Mouse (Mus musculus): ENCODE results near the gene Galntl6. TPM values are rescaled to one million over a fixed set of nuclear protein-coding genes. Genes with fewer than 3 reads are reported as not detected.
A peak's percentile ranks its signal among the peaks of the same experiment; 100 is the strongest.
"Not testable (repeated sequence)": the region's sequence is repeated elsewhere in the genome, so short reads cannot be mapped to it uniquely, and the experiment has no call there.

Gene Galntl6
- total RNA-seq, 2 experiments from 2014 or later = 0.29 to 0.45 TPM

DNA sequence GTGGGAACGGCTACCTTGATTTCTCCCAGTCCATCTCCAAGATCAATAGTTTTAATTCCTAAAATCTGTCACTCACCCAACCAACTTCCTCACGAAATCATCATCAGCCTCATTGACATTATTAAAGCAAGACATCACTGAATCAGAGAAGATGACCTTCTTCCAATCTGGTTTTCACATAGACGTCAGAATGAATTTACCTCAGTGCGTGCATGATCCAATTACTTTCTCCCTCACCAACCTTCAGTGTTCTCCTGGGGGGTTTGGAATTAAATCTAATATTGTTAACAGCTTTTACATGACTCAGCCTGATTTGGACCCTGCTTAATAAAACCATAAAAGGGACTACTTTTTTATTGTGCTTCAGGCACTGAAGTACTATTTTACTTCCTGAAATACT is 307.7 kb downstream of the Galntl6 start:
- no peak for DNase-seq

DNA sequence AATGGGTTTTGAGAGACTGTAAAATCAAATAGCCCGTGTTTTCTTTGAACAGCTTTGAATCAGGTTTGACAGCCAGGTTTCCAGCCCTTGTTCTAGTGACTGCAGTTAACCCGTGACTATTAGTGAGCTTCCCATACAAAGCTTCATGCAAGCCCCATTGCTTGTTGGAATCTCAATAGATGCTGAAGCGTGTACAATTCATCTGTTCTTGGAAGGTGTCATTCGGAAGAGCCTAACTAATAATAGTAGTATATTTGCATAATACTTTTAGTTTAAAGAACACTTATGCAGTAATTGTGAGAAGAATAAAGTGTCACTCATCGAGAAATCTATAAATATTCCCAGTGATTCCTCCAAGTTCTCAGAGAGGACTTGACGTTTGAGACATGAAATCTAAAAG is 314.6 kb downstream of the Galntl6 start:
- DNase-seq = no peak

DNA sequence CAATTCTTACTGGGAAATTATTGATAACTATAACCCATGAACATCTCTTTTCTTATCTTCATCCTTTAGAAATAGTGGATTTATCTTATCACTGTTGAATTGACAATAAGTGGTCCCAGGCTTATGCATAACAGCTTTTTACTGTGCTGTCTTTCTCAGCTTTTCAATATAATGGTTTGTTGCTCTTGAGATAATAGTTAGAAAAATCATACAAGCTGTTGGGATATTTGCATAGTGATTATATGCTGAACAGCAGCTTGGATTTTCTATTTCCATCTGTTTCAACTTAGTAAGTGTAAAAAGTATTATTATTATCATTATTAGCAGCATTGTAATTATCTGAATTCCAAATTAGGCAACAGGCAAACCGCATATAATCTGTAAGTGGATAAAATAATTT is 337.1 kb downstream of the Galntl6 start:
- DNase-seq = no peak

DNA sequence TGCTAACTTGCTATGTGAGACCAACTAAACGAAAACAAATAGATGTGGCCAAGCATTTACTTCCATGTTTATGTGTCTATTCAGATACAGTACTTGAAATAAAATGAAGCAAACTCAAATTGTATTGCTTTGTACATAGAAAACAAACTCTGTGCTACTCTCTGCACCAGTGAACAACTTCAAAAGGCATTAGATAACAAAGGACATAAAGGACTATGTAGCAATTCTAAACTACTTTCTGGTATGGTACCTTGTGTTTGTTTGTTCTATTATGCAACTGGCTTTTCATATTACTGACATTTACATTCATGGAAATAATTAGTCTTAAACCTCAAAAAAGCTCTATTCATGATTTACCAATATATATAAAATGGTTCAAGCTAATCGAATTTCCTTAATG is 344.4 kb downstream of the Galntl6 start:
- no peak for DNase-seq

DNA sequence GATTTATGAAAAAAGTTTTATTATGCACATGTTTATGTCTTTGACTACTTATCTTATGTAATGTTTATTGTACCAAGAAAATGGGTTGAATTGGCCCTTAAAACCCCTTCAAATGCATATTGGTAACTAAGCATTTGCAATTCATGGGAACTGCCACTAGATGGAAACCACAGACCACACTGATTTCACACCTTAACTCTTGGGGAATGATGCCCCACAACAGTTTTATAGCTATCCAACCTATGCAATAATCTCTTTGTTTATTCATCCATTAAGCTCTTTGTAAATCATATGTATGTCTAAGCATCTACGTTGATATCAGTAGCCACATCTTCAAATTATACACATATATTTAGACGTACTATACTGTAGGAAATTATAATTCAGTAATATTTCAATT is 346.3 kb downstream of the Galntl6 start:
- no peak for DNase-seq

DNA sequence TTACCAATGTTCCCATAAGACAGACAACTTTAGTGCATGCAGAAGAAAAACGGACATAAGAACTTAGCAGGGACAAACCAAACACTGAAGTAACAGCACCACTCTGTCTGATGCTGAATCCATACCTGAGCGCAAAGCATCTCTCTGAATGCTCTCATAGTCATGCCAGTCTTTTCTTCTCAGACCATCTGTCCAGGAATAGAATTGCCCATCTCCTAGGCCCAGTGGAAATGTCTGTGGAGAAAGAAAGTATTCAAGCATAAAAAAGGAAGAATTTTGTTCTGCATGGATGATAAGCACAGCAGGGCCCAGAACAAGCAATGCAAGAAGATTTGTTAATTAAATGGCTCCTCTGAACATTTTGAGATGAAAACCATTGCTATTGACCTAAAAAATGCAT is 376.7 kb downstream of the Galntl6 start:
- no peak for DNase-seq

DNA sequence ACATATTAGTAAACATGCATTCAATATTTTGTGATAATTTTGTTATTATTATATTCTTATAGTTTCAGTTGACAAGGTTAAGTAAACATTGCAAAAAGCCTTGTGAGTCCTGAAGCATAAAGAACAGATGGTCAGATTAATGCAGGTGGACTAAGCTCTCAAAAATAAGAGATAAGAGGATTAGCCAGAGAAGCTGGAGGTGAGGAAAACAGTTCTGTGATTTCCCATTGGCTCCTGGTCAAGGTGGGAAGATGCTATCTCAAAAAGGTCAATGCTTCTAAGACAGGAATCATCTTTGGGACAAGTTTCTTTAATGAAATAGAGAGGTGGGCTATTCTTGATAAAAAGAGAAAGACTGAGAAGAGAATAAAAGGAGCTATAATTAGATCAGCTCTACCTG is 377.8 kb downstream of the Galntl6 start:
- DNase-seq = no peak

DNA sequence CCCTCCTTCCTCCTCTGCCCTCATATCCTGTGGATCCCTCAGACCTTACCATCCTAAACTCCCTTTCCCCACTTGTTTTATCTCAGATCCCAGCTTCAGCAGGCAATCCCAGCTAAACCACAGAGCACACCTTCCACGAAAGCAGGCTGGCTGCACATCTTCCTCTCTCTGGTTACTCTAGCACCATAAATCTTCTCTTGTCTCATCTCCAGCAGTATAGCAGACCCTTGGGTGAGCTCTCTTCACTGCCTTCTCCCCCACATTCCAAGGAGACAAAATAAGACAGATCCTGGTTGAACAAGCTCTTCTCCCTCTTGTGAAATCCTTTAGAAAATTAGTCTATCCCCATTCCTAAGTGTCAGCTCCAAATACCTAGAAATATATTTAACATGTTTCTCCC is 389.0 kb downstream of the Galntl6 start:
- no peak for DNase-seq

DNA sequence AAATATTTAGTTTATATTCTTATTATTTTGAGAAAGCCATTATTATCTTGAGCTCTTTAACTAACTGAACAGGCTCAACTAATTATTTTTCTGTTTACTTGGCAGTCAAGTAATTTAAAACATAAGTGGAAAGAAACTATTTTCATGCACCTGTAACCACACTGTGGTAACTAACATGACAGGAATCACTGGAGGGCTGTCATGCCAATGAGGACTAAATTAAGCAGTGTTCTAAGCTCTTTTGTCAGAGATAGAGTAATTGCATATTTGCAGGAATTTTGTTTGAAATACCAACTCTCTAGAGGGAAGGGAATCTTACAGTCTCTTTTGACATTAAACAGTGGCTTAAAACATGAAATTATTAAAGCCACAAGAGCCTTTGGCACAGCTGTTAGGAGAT is 390.5 kb downstream of the Galntl6 start:
- no peak for DNase-seq

DNA sequence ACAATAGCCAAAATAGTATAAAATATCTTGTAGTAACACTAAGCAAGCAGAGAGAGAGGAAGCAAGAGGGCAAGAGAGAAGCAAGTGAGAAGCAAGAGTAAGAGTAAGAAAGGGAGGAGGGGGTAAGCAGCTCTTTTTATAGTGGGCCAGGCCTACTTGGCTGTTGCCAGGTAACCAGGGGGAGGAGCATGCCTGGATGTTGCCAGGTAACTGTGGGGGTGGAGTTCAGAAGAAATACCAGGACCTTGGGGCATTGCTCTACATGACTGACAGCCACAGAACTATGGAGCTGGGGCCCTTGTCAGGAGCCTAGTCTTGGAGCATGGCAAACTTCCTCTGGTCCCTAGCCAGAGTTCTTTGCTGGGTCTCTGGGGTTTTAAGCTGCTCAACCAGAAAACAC is 401.9 kb downstream of the Galntl6 start:
- no peak for DNase-seq

DNA sequence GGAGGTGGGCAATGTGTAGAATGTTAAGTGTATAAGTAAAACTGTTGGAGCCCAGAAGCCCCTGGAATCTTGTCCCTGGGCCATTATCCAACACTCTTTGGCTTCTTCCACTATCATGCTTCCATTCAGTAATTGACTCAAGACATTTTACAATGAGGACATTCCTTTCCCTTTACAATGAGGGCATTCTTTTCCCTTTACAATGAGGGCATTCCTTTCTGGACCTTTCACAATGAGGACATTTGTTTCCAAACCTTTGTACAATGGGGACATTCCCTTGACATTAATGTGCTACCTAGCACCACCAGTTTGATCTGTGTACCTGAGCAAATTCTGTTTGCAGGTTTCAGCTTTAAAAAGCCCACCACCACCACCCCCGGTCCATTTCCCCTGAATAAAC is 403.4 kb downstream of the Galntl6 start:
- no peak for DNase-seq

DNA sequence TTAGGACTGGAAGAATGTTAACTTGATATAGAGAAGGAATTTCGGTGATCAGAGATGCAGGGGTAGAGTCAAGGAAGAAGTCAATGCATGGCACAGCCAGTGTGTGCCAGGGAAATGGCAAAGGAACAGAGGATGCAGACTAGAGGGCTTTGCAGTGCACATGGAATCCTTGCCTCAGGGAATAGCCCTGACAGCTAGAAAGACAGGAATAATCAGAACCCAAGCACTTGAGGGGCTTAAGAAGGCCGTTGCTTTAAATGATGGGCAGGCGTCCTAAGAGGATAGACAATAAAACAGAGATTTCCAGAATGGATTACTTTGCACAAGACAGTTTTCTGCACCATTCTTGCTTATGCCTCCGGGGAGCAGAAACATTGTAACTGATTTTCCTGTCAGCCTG is 425.3 kb downstream of the Galntl6 start:
- no peak for DNase-seq

DNA sequence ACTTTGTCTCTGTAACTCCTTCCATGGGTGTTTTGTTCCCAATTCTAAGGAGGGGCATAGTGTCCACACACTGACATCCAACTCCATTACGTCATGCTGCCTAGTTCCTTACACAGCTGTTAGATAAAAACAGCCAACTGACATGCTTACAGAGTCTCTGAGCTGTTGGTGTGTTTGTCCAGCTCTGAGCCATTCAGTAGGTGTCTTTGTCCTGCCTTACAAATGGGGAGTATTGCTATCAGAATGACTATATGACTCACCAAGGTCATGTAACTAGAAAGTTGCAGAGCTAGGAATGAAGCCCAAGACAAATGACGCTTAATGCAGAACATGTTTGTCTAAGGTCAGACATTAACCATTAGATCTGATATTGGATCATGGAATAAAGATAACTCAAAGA is 449.1 kb downstream of the Galntl6 start:
- not testable (repeated sequence) for DNase-seq

DNA sequence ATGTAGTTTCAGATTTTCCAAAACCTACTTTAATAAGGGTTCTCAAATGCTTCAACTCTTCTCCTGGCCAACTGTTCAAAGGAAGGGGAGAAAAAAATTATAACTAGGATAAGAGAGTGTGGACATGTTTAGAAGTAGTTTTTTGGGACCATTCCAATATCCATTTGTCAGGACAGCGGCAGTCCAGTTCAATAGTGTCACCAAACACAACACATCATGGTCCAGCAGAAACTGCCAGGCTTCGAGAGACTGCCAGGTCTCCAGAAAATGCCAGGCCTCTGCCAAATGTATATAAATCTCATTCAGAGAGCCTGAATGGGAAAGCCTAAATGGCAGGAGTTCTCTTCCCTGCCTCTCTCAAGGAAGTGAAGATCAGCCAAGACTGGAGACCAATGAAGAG is 469.7 kb downstream of the Galntl6 start:
- DNase-seq = no peak

DNA sequence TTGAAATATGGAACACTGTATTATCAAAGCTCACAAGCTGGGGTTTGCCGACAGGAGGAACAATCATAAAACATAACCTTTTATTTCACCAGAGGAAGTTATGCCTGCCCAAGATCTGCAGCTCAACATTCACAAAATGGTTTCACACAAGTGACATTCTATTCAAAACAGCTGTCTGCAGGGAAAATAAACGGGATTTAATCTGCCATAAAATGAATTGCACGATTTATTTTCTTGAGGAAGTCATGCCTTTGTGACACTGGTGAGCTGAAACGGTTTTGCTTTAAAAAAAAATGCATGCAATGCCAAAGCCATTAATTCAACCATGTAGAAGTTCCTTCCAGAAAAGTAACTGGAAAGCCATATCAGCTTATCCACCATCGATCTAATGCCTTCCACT is 494.0 kb downstream of the Galntl6 start:
- DNase-seq = no peak

DNA sequence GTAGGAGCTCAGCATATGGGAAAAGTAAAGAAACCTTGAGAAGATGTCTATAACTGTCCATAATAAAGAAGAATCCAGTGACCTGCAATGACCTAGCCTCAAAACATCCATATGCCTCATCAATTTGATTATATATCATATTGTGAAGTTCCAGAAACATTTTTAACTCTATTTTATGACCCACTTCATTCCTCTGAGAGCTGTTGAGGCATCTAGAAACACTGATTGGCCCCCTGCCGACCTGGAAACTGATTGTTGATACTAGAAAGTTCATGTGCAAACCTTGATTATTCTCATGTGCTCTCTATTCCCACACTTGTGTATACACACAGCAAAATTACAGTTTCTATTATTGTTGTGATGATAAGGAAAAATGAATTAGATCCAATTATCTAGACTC is 494.9 kb downstream of the Galntl6 start:
- peak; percentile 8 for DNase-seq

DNA sequence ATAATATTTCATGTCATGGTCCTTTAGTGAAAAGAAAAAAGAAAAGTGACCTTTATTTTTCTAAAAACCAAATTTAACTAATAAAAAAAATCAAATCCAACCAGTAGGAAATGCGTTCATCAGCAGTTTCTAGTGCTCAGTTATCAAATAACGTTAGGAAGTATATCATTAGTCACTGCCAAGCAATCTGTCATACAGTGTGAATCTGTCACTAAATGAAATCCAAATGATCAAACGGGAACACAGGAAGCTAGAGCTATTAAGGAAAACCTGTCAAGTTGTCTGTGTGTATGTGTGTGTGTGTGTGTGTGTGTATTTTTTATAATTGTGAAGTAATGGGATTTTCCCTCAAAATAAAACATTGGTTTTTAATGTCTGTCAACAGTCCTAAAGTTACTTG is 515.9 kb downstream of the Galntl6 start:
- DNase-seq = no peak

DNA sequence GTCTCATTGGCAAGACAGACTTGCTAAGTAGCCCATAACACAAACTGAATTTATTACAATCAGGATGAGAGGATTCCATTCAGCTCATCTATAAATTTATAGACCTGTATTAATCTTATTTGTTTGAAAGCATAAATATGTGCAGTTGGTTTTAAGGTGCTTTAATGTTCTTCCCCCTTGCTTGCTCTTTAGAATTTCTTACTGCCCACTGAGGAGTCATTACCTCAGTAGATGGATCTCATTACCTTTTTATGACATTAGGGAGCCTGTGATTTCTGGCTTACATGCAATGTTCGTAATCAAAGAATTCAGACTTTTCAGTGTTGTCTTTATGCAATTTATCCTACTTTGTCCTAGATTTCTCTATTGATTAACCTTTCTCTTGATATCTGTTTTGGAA is 516.6 kb downstream of the Galntl6 start:
- no peak for DNase-seq

DNA sequence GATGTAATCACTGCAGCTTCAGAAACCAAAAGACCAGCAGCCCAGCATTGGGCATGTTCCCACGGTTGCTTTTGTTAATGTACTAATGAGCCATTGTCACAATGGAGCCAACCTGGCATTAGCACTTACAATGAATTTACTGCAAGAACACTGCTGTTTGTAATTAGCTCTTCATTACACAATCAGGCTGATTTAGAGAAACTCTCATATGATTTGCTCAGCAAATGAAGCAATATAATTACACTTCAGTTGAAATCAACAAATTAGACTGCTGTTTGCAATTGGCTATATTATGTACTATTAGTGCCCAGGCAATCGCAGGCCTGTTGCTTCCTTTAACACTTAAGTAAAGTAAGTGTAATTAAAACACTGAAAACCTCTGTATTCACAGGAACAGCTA is 540.1 kb downstream of the Galntl6 start:
- no peak for DNase-seq

DNA sequence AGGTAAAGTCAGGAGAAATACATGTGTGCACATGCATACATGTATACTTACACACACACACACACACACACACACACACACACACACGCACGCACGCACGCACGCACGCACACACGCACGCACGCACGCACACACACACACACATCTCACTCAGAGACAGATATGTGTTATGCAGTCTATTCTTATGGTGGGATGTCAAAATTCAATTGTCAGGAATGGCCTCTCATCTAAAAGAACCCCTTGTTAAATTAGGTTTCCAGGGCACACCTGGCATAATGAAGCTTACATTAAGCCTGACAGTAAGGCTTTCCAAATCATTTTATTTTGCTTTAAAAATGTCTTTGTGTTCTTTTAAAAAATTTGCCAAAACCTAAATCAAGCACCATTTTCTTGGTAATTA is 540.5 kb downstream of the Galntl6 start:
- DNase-seq = no peak

DNA sequence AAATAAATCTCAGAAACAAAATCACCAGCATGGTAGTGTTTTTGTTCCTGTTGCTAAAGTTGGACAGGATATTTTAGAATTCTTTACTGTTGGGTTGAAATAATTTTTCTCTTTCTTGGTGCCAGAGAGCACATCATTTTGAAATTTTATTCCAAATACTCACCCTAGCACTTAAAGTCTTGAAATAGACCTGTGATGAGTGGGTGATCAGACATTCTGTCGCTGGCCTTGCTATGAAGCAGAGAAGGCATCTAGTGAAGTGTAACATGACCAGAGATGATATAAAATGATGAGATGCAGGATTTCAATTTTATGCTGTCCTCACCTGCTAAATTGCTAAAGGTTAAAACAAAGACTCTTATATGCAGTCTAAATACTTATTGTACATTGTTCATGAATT is 581.3 kb downstream of the Galntl6 start:
- DNase-seq = no peak

DNA sequence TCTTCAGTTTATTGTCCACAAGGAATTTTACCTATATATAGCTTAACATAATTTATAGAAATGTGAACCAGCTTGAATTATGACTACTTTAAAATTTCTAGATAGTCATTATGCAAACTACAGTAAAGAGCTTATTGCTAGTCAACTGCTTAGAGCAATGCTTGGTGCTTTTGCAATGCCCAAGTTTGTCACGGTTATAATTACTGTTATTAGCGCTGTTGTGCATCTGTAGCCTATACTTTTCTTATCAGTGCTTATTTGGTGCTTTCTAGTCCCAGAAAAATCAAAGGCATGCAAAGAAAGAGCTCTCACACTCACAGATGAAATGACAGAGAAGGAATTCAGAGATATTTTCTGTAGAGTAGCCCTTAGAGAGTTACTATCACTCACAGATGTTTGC is 599.0 kb downstream of the Galntl6 start:
- DNase-seq = no peak

DNA sequence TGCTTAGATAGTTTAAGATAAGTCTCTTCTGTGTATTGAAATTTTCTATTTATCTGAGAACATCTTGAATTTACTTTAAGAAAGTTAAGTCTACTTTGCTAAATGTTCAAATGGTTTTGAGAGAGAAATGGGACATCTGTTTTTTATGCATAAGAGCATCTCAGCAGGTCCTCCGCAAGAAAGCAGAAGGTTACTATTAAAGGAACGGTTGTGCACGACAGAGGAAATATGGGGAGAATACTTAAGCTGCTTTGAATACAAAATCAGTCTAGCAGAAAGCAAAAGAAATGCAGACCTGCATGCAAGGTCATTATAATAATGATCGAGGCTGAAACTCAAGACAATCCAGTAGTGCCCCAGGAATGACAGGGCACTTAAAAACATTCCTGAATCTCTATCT is 621.0 kb downstream of the Galntl6 start:
- no peak for DNase-seq

DNA sequence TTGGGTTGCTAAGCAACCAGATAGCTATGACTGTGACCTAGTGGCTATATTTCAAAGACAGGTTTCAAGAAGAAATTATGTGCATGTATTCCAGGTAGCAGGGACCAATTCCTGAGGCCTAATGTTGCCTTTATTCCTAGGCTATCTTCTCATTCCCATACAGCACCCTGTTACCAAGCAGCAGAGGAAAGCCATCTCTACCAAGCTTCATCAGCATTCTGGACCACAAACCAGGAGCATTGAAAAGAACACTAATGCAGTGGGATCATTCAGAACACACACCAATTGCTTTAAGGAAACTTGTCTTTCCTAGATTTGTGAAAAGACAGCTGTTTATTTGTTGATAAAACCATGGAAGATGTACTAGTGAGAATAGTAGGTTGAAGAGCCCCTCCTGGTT is 622.4 kb downstream of the Galntl6 start:
- no peak for DNase-seq

DNA sequence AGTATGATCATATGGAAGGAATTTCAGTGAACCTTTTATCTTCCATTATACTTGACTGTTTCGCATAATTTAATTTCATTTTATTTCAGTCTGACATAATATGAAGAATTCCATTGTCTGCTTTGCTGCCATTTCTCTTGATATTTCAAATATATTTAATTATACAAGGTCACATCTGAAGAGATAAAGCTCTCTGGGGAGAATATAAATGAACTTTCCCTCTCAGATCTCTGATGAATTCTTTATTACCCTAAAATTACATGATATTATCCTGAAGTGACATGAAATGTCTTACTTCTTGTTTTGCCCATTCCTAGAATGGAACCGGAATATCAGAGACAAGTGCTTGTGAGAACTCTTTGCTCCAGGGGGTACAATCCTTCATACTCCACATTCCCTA is 647.0 kb downstream of the Galntl6 start:
- DNase-seq = no peak
